Comparison of ENCODE assay signal across 38 mouse cellular contexts in genomic region chr6:145660943-145661342, GRCm38 (mm10). TPM values are rescaled to one million over a fixed set of nuclear protein-coding genes. Genes with fewer than 3 reads are reported as not detected.
"Had no signal": no experiment of that assay in that cellular context is flagged by ENCODE, and none has a peak within 500 bp of the region (broad histone marks: within the 10 kb centered on the region; RNA-seq: fewer than 3 reads in every experiment).

No protein-coding gene starts in this region.

- ATAC-seq: hindbrain, postnatal 0 days; intestine, embryonic 16.5 days; liver, embryonic 12.5 days had no signal

- H3K4me2 ChIP-seq: heart, embryonic 12.5 days; hindbrain, embryonic 12.5 days; hindbrain, embryonic 15.5 days; kidney, embryonic 15.5 days; limb, embryonic 13.5 days; limb, embryonic 15.5 days; liver, embryonic 12.5 days had no signal

- H3K27me3 ChIP-seq: heart, embryonic 12.5 days; hindbrain, embryonic 12.5 days; hindbrain, embryonic 15.5 days; kidney, embryonic 15.5 days; limb, embryonic 13.5 days; limb, embryonic 15.5 days; liver, embryonic 12.5 days had no signal

- DNase-seq: gastrocnemius, postnatal 14 days; gastrocnemius, postnatal 36 days; heart, adult 18-20 months; heart, postnatal 10 days; kidney, adult 11 months; kidney, adult 2 months; kidney, adult 9 months; kidney, postnatal 14 days; kidney, postnatal 36 days; layer of hippocampus, adult 9-11 months; layer of hippocampus, postnatal 36 days; left cerebral cortex, postnatal 4 days had no signal

- H3K36me3 ChIP-seq: hindbrain, embryonic 12.5 days; hindbrain, embryonic 15.5 days; kidney, embryonic 15.5 days; limb, embryonic 13.5 days; limb, embryonic 15.5 days; liver, embryonic 12.5 days had no signal

- H3K27ac ChIP-seq: hindbrain, embryonic 12.5 days; hindbrain, embryonic 15.5 days; hindbrain, postnatal 0 days; kidney, embryonic 15.5 days; kidney, postnatal 0 days; limb, embryonic 13.5 days; limb, embryonic 15.5 days; liver, embryonic 12.5 days; liver, embryonic 14.5 days had no signal

- H3K9ac ChIP-seq: heart, embryonic 12.5 days; hindbrain, embryonic 12.5 days; hindbrain, embryonic 15.5 days; kidney, embryonic 15.5 days; limb, embryonic 13.5 days; limb, embryonic 15.5 days; liver, embryonic 12.5 days; liver, embryonic 14.5 days had no signal

- H3K4me1 ChIP-seq: heart, embryonic 12.5 days; limb, embryonic 15.5 days; liver, embryonic 12.5 days had no signal

- H3K9me3 ChIP-seq: hindbrain, embryonic 15.5 days; kidney, embryonic 15.5 days; limb, embryonic 15.5 days had no signal

- H3K4me3 ChIP-seq: heart, embryonic 12.5 days; hindbrain, embryonic 12.5 days; hindbrain, embryonic 15.5 days; kidney, embryonic 15.5 days; limb, embryonic 13.5 days; limb, embryonic 15.5 days; liver, embryonic 12.5 days had no signal

RNA-seq across cellular contexts. Expression of gene Tuba3b, which starts 45.4 kb away (rescaled TPM):
- total RNA-seq: gastrocnemius, adult 18-20 months; gastrocnemius, adult 8-10 months; gastrocnemius, postnatal 14 days; gastrocnemius, postnatal 36 days; hematopoietic stem cell, adult 5-6 weeks; hindbrain, postnatal 0 days; layer of hippocampus, adult 18-20 months; layer of hippocampus, adult 8-10 months; layer of hippocampus, postnatal 14 days; layer of hippocampus, postnatal 36 days; left cerebral cortex, adult 18-20 months; left cerebral cortex, adult 8-10 months; left cerebral cortex, postnatal 10 days; left cerebral cortex, postnatal 25 days; left cerebral cortex, postnatal 4 days; liver, adult 2 months had no signal
- polyA plus RNA-seq: heart, embryonic 12.5 days; hindbrain, embryonic 12.5 days; hindbrain, embryonic 15.5 days; hindbrain, postnatal 0 days; intestine, embryonic 14.5 days; intestine, embryonic 16.5 days; kidney, embryonic 15.5 days; kidney, postnatal 0 days; large intestine, adult 2 months; limb, embryonic 11.5 days; limb, embryonic 13.5 days; limb, embryonic 15.5 days; liver, adult 2 months; liver, embryonic 12.5 days; liver, embryonic 14.5 days; liver, embryonic 16.5 days had no signal

RNA-seq across cellular contexts. Expression of gene Lmntd1, which starts 46.8 kb away (rescaled TPM):
- total RNA-seq: gastrocnemius, adult 18-20 months; gastrocnemius, postnatal 36 days; hematopoietic stem cell, adult 5-6 weeks; liver, adult 2 months had no signal
- polyA plus RNA-seq: liver, adult 2 months; liver, embryonic 12.5 days; liver, embryonic 16.5 days had no signal
